In genomic region chr19:59260718-59261442, GRCm38 (mm10) we compare ENCODE assay signal across 8 mouse cellular contexts. TPM values are rescaled to one million over a fixed set of nuclear protein-coding genes. Genes with fewer than 3 reads are reported as not detected.
DNase-seq lines count a peak whose midpoint lies in the region; ATAC-seq lines count a peak whose summit lies in the region.

Gene Slc18a2 (plus strand): TSS chr19:59260896.

- peak within 1 kb of the TSS; percentile 46 for H3K4me3 ChIP-seq in forebrain, embryonic 15.5 days
- peak within 1 kb of the TSS; percentile 48 for H3K4me3 ChIP-seq in limb, embryonic 12.5 days (replicated peaks)
- peak within 1 kb of the TSS; percentile 40 for H3K4me3 ChIP-seq in neural tube, embryonic 12.5 days

- no peak within 1 kb of the TSS for H3K27ac ChIP-seq in forebrain, embryonic 15.5 days (replicated peaks)
- no peak within 1 kb of the TSS for H3K27ac ChIP-seq in limb, embryonic 12.5 days
- H3K27ac ChIP-seq in neural tube, embryonic 12.5 days, result no peak within 1 kb of the TSS

- peak within 1 kb of the TSS; percentile 53 for H3K4me2 ChIP-seq in forebrain, embryonic 15.5 days (replicated peaks)
- peak within 1 kb of the TSS; percentile 77 for H3K4me2 ChIP-seq in limb, embryonic 12.5 days
- peak within 1 kb of the TSS; percentile 86 for H3K4me2 ChIP-seq in neural tube, embryonic 12.5 days (replicated peaks)

- peak within 1 kb of the TSS; percentile 52 for H3K9ac ChIP-seq in forebrain, embryonic 15.5 days (replicated peaks)
- peak within 1 kb of the TSS; percentile 50 for H3K9ac ChIP-seq in limb, embryonic 12.5 days (replicated peaks)
- H3K9ac ChIP-seq in neural tube, embryonic 12.5 days, result peak within 1 kb of the TSS; percentile 52

- ATAC-seq in forebrain, embryonic 15.5 days (replicated peaks), result peak; percentile 55
- peak; percentile 76; the same call in 1 of the 2 replicates for ATAC-seq in limb, embryonic 12.5 days (ENCODE audit: insufficient number of reproducible peaks, insufficient read depth, low FRiP score, low TSS enrichment, low read depth)
- peak; percentile 87 for ATAC-seq in neural tube, embryonic 12.5 days (ENCODE audit: low FRiP score, low read depth)

- H3K36me3 ChIP-seq in forebrain, embryonic 15.5 days, result no peaks in the 10 kb centered on the region
- no peaks in the 10 kb centered on the region for H3K36me3 ChIP-seq in limb, embryonic 12.5 days
- H3K36me3 ChIP-seq in neural tube, embryonic 12.5 days, result no peaks in the 10 kb centered on the region

- peak; percentile 93 for DNase-seq in heart, adult 11 months
- DNase-seq in heart, adult 18-20 months, result no peak
- DNase-seq in adrenal gland, adult 18-20 months (ENCODE audit: low spot score in 2 of 2), result no peak
- DNase-seq in cerebellum, adult 11 months, result no peak
- no peak for DNase-seq in urinary bladder, postnatal 14 days (ENCODE audit: low spot score)

- H3K9me3 ChIP-seq in forebrain, embryonic 15.5 days, result no peaks in the 10 kb centered on the region
- no peaks in the 10 kb centered on the region for H3K9me3 ChIP-seq in limb, embryonic 12.5 days
- H3K9me3 ChIP-seq in neural tube, embryonic 12.5 days, result peaks cover 10% of the 10 kb centered on the region

- under 1% methylated on average over 55 of the region's 55 CpGs for WGBS in forebrain, embryonic 15.5 days
- under 1% methylated on average over 55 of the region's 55 CpGs for WGBS in limb, embryonic 12.5 days
- WGBS in neural tube, embryonic 12.5 days, result under 1% methylated on average over 55 of the region's 55 CpGs

- H3K27me3 ChIP-seq in forebrain, embryonic 15.5 days, result no peaks in the 10 kb centered on the region
- peaks cover 35% of the 10 kb centered on the region for H3K27me3 ChIP-seq in limb, embryonic 12.5 days
- H3K27me3 ChIP-seq in neural tube, embryonic 12.5 days (replicated peaks), result peaks cover 22% of the 10 kb centered on the region

- peaks cover 31% of the 10 kb centered on the region for H3K4me1 ChIP-seq in forebrain, embryonic 15.5 days
- H3K4me1 ChIP-seq in limb, embryonic 12.5 days (replicated peaks), result peaks cover 22% of the 10 kb centered on the region
- peaks cover 13% of the 10 kb centered on the region for H3K4me1 ChIP-seq in neural tube, embryonic 12.5 days

RNA-seq across cellular contexts. Expression of gene Slc18a2, which starts in this region (rescaled TPM):
- total RNA-seq in heart, adult 18-20 months (2021), result under 1 TPM; 0.55 to 0.82 TPM
- total RNA-seq in adrenal gland, adult 18-20 months (2021), result 10 to 100 TPM; 11.4 to 20.1 TPM
- polyA plus RNA-seq in forebrain, embryonic 15.5 days (2015; fragmentation: Nextera tagmentation; extraction: Ambion mirVana), result 24.1 and 25.0 TPM in 2 replicates
- polyA plus RNA-seq in limb, embryonic 12.5 days (2016; fragmentation: Nextera tagmentation; extraction: Ambion mirVana), result 7.4 and 8.1 TPM in 2 replicates
- polyA plus RNA-seq in neural tube, embryonic 12.5 days (2016; fragmentation: Nextera tagmentation; extraction: Ambion mirVana), result 9.7 and 11.0 TPM in 2 replicates

Comparison
In these comparisons a context has a peak if more than half of its experiments do, and no peak if none do; other contexts are left out.
1. RNA of gene Slc18a2 (total RNA-seq): 11.4 to 20.1 TPM in adrenal gland, adult 18-20 months; 0.55 to 0.82 TPM in heart, adult 18-20 months; every median in the first group is over 4 times any median in the second.
2. Peak in every context shown above with its lines, with median percentiles within 50 percentile points of each other: ATAC-seq, H3K4me2 ChIP-seq, H3K4me3 ChIP-seq and H3K9ac ChIP-seq.